Mouse (Mus musculus) myocyte (in vitro differentiated cells): ENCODE measurements around the gene Rimbp2.
"Not testable (repeated sequence)": the region's sequence is repeated elsewhere in the genome, so short reads cannot be mapped to it uniquely, and the experiment has no call there.

Source experiments
- CEBPB ChIP-seq: IDR thresholded peaks from 2 replicates; pipeline ENCODE4 v1.6.1; 2011; ENCODE audit warnings: mild to moderate bottlenecking, moderate library complexity; ENCODE audit not compliant: poor library complexity, insufficient read depth, severe bottlenecking
- E2F4 ChIP-seq: IDR thresholded peaks from one replicate; pipeline ENCODE4 v1.6.1; 2011; ENCODE audit warnings: mild to moderate bottlenecking, control low read depth, moderate library complexity; ENCODE audit not compliant: insufficient read depth
- MAX ChIP-seq: IDR thresholded peaks from one replicate; pipeline ENCODE4 v1.6.1; 2011; ENCODE audit warnings: low read depth, mild to moderate bottlenecking, control low read depth
- MYOD1 ChIP-seq, 3 experiments: IDR thresholded peaks; one replicate each; pipeline ENCODE4 v1.6.1; 2011; ENCODE audit warnings: control low read depth in 2 of 3, low read depth in 2 of 3, mild to moderate bottlenecking in 2 of 3, moderate library complexity in 1 of 3; ENCODE audit not compliant: insufficient read length in 2 of 3, control insufficient read depth in 1 of 3
- POLR2A ChIP-seq: IDR thresholded peaks from one replicate; pipeline ENCODE4 v1.6.1; 2011; ENCODE audit warnings: low read depth, mild to moderate bottlenecking, control low read depth, moderate library complexity; ENCODE audit not compliant: insufficient read length
- POLR2AphosphoS2 ChIP-seq: IDR thresholded peaks from one replicate; pipeline ENCODE4 v1.6.1; 2011; ENCODE audit warnings: low read depth, control low read depth; ENCODE audit not compliant: insufficient read length
- REST ChIP-seq: IDR thresholded peaks from one replicate; pipeline ENCODE4 v1.6.1; 2011; ENCODE audit warnings: mild to moderate bottlenecking, control low read depth, moderate library complexity; ENCODE audit not compliant: insufficient read depth, insufficient read length
- TCF12 ChIP-seq: IDR thresholded peaks from one replicate; pipeline ENCODE4 v1.6.1; 2011; ENCODE audit warnings: mild to moderate bottlenecking, control low read depth; ENCODE audit not compliant: poor library complexity, insufficient read depth, severe bottlenecking
- USF1 ChIP-seq: IDR thresholded peaks from one replicate; pipeline ENCODE4 v1.6.1; 2011; ENCODE audit warnings: low read depth, mild to moderate bottlenecking, control low read depth, moderate library complexity

DNA sequence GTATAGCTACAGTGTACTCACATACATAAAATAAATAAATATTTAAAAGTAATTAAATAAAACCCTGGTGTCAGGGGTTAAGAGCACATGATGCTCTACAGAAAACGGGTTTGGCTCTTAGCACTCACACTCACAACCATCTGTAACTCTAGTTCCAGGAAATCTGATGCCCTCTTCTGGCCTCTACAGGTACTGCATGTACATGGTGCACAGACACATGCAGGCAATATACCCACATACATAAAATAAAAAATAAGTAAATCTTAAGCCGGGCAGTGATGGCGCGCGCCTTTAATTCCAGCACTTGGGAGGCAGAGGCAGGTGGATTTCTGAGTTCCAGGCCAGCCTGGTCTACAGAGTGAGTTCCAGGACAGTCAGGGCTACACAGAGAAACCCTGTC, 1.1 kb upstream of the Rimbp2 start:
- not testable (repeated sequence) for TF ChIP-seq POLR2A; E2F4; USF1; POLR2AphosphoS2; REST; MAX; TCF12; CEBPB; MYOD1 (IDR thresholded peaks at IDR 0.05; ENCODE audit: control insufficient read depth in 1 of 3, insufficient read length in 2 of 3, low read depth in 2 of 3)
